Mouse (Mus musculus): ENCODE data around the gene Sox8. TPM values are rescaled to one million over a fixed set of nuclear protein-coding genes. Genes with fewer than 3 reads are reported as not detected.

Sox8 gene
- polyA plus RNA-seq (2014; fragmentation: Nextera tagmentation; extraction: Ambion mirVana) = 2.0 and 2.9 TPM in 2 replicates

- peak within 1 kb of the TSS; percentile 29; the same call in 1 of the 2 replicates for H3K27ac ChIP-seq (ENCODE audit: low read depth, low read length)
- WGBS (ENCODE audit: insufficient replicate concordance) = under 1% methylated on average over 60 of the region's 61 CpGs
- ATAC-seq (replicated peaks; ENCODE audit: insufficient number of reproducible peaks, low FRiP score, low TSS enrichment) = peak; percentile 79
- peak within 1 kb of the TSS; percentile 98 for H3K4me2 ChIP-seq
- peaks cover 26% of the 10 kb centered on the region for H3K4me1 ChIP-seq (ENCODE audit: control insufficient read depth, insufficient read depth, low read length)
- no peaks in the 10 kb centered on the region for H3K9me3 ChIP-seq (replicated peaks; ENCODE audit: control insufficient read depth, low read length)
- H3K36me3 ChIP-seq (ENCODE audit: control insufficient read depth, insufficient read depth, low read length) = no peaks in the 10 kb centered on the region
- H3K4me3 ChIP-seq (ENCODE audit: low read depth, low read length) = peak within 1 kb of the TSS; percentile 68
- H3K27me3 ChIP-seq (ENCODE audit: control insufficient read depth, insufficient read depth, low read length) = peaks cover 36% of the 10 kb centered on the region
- peak within 1 kb of the TSS; percentile 52 for H3K9ac ChIP-seq (ENCODE audit: low read depth, low read length)
Observed at GRCm38 (mm10) chr17:25570648-25571452, at the start of gene Sox8. Gene Sox8, minus strand, starts transcription at chr17:25570686.

GRCm38 (mm10) chr17:25618508-25619056, 48.1 kb upstream of the Sox8 start:
- H3K9ac ChIP-seq (ENCODE audit: low read depth, low read length) = no peak overlapping the region
- 0 out of 2 replicates have a peak, but pooled peaks have one; percentile 10 for ATAC-seq (replicated peaks; ENCODE audit: insufficient number of reproducible peaks, low FRiP score, low TSS enrichment)

GRCm38 (mm10) chr17:25614723-25615510, 44.4 kb upstream of the Sox8 start:
- peaks cover 17% of the 10 kb centered on the region for H3K4me1 ChIP-seq (ENCODE audit: control insufficient read depth, insufficient read depth, low read length)
- no peaks in the 10 kb centered on the region for H3K36me3 ChIP-seq (ENCODE audit: control insufficient read depth, insufficient read depth, low read length)
- no peaks in the 10 kb centered on the region for H3K9me3 ChIP-seq (replicated peaks; ENCODE audit: control insufficient read depth, low read length)
- WGBS (ENCODE audit: insufficient replicate concordance) = 86% methylated on average over 10 of the region's 10 CpGs
- H3K27ac ChIP-seq (ENCODE audit: low read depth, low read length) = no peak overlapping the region
- H3K9ac ChIP-seq (ENCODE audit: low read depth, low read length) = no peak overlapping the region
- no peak overlapping the region for H3K4me3 ChIP-seq (ENCODE audit: low read depth, low read length)
- ATAC-seq (replicated peaks; ENCODE audit: insufficient number of reproducible peaks, low FRiP score, low TSS enrichment) = no peak
- no peaks in the 10 kb centered on the region for H3K27me3 ChIP-seq (ENCODE audit: control insufficient read depth, insufficient read depth, low read length)
- H3K4me2 ChIP-seq = no peak overlapping the region

More at GRCm38 (mm10) chr17:25618508-25619056, 48.1 kb upstream of the Sox8 start:
- H3K4me2 ChIP-seq = no peak overlapping the region
- no peaks in the 10 kb centered on the region for H3K9me3 ChIP-seq (replicated peaks; ENCODE audit: control insufficient read depth, low read length)
- H3K36me3 ChIP-seq (ENCODE audit: control insufficient read depth, insufficient read depth, low read length) = peaks cover 3% of the 10 kb centered on the region; the same call in 1 of the 2 replicates
- H3K27ac ChIP-seq (ENCODE audit: low read depth, low read length) = no peak overlapping the region; the same call in 1 of the 2 replicates
- peaks cover 6% of the 10 kb centered on the region for H3K4me1 ChIP-seq (ENCODE audit: control insufficient read depth, insufficient read depth, low read length)
- 55% methylated on average over 16 of the region's 16 CpGs for WGBS (ENCODE audit: insufficient replicate concordance)
- H3K27me3 ChIP-seq (ENCODE audit: control insufficient read depth, insufficient read depth, low read length) = no peaks in the 10 kb centered on the region
- H3K4me3 ChIP-seq (ENCODE audit: low read depth, low read length) = no peak overlapping the region

GRCm38 (mm10) chr17:25613323-25613722, 42.8 kb upstream of the Sox8 start:
- WGBS (ENCODE audit: insufficient replicate concordance) = 95% methylated on average over 6 of the region's 6 CpGs
- H3K36me3 ChIP-seq (ENCODE audit: control insufficient read depth, insufficient read depth, low read length) = no peaks in the 10 kb centered on the region
- no peak overlapping the region for H3K9ac ChIP-seq (ENCODE audit: low read depth, low read length)
- H3K4me1 ChIP-seq (ENCODE audit: control insufficient read depth, insufficient read depth, low read length) = peaks cover 27% of the 10 kb centered on the region
- no peak overlapping the region for H3K4me2 ChIP-seq
- no peak overlapping the region for H3K4me3 ChIP-seq (ENCODE audit: low read depth, low read length)
- ATAC-seq (replicated peaks; ENCODE audit: insufficient number of reproducible peaks, low FRiP score, low TSS enrichment) = no peak
- no peak overlapping the region for H3K27ac ChIP-seq (ENCODE audit: low read depth, low read length)
- no peaks in the 10 kb centered on the region for H3K27me3 ChIP-seq (ENCODE audit: control insufficient read depth, insufficient read depth, low read length)
- H3K9me3 ChIP-seq (replicated peaks; ENCODE audit: control insufficient read depth, low read length) = no peaks in the 10 kb centered on the region

GRCm38 (mm10) chr17:25612537-25612936, 42.1 kb upstream of the Sox8 start:
- Histone ChIP-seq H3K4me1 (ENCODE audit: control insufficient read depth, insufficient read depth, low read length) (peaks cover 27% of the 10 kb centered on the region), H3K36me3 (ENCODE audit: control insufficient read depth, insufficient read depth, low read length) (no peaks in the 10 kb centered on the region), H3K27me3 (ENCODE audit: control insufficient read depth, insufficient read depth, low read length) (no peaks in the 10 kb centered on the region), H3K9ac (ENCODE audit: low read depth, low read length) (no peak overlapping the region), H3K4me3 (ENCODE audit: low read depth, low read length) (no peak overlapping the region), H3K9me3 (replicated peaks; ENCODE audit: control insufficient read depth, low read length) (no peaks in the 10 kb centered on the region), H3K4me2 (no peak overlapping the region), H3K27ac (ENCODE audit: low read depth, low read length) (no peak overlapping the region)
- 81% methylated on average over 9 of the region's 9 CpGs for WGBS (ENCODE audit: insufficient replicate concordance)
- no peak for ATAC-seq (replicated peaks; ENCODE audit: insufficient number of reproducible peaks, low FRiP score, low TSS enrichment)

GRCm38 (mm10) chr17:25610151-25610550, 39.7 kb upstream of the Sox8 start:
- Histone ChIP-seq H3K4me2 (peak overlapping the region; percentile 34), H3K27me3 (ENCODE audit: control insufficient read depth, insufficient read depth, low read length) (no peaks in the 10 kb centered on the region), H3K4me3 (ENCODE audit: low read depth, low read length) (no peak overlapping the region), H3K36me3 (ENCODE audit: control insufficient read depth, insufficient read depth, low read length) (no peaks in the 10 kb centered on the region), H3K4me1 (ENCODE audit: control insufficient read depth, insufficient read depth, low read length) (peaks cover 34% of the 10 kb centered on the region), H3K27ac (ENCODE audit: low read depth, low read length) (peak overlapping the region; percentile 62), H3K9me3 (replicated peaks; ENCODE audit: control insufficient read depth, low read length) (no peaks in the 10 kb centered on the region), H3K9ac (ENCODE audit: low read depth, low read length) (no peak overlapping the region)
- ATAC-seq (replicated peaks; ENCODE audit: insufficient number of reproducible peaks, low FRiP score, low TSS enrichment) = peak; percentile 31; the same call in 1 of the 2 replicates
- WGBS (ENCODE audit: insufficient replicate concordance) = 30% methylated on average over 9 of the region's 9 CpGs

GRCm38 (mm10) chr17:25609506-25609828, 39.0 kb upstream of the Sox8 start:
- no peaks in the 10 kb centered on the region for H3K9me3 ChIP-seq (replicated peaks; ENCODE audit: control insufficient read depth, low read length)
- no peak overlapping the region for H3K9ac ChIP-seq (ENCODE audit: low read depth, low read length)

GRCm38 (mm10) chr17:25608821-25609505, 38.5 kb upstream of the Sox8 start:
- Histone ChIP-seq H3K9ac (ENCODE audit: low read depth, low read length) (no peak overlapping the region), H3K9me3 (replicated peaks; ENCODE audit: control insufficient read depth, low read length) (no peaks in the 10 kb centered on the region), H3K27ac (ENCODE audit: low read depth, low read length) (peak overlapping the region; percentile 3; the same call in 1 of the 2 replicates), H3K4me2 (no peak overlapping the region), H3K36me3 (ENCODE audit: control insufficient read depth, insufficient read depth, low read length) (no peaks in the 10 kb centered on the region), H3K4me1 (ENCODE audit: control insufficient read depth, insufficient read depth, low read length) (peaks cover 38% of the 10 kb centered on the region), H3K27me3 (ENCODE audit: control insufficient read depth, insufficient read depth, low read length) (no peaks in the 10 kb centered on the region), H3K4me3 (ENCODE audit: low read depth, low read length) (no peak overlapping the region)
- ATAC-seq (replicated peaks; ENCODE audit: insufficient number of reproducible peaks, low FRiP score, low TSS enrichment) = no peak
- WGBS (ENCODE audit: insufficient replicate concordance) = 58% methylated on average over 10 of the region's 10 CpGs

More at GRCm38 (mm10) chr17:25609506-25609828, 39.0 kb upstream of the Sox8 start:
- Histone ChIP-seq H3K4me2 (no peak overlapping the region), H3K27me3 (ENCODE audit: control insufficient read depth, insufficient read depth, low read length) (no peaks in the 10 kb centered on the region), H3K4me3 (ENCODE audit: low read depth, low read length) (no peak overlapping the region), H3K4me1 (ENCODE audit: control insufficient read depth, insufficient read depth, low read length) (peaks cover 38% of the 10 kb centered on the region), H3K36me3 (ENCODE audit: control insufficient read depth, insufficient read depth, low read length) (no peaks in the 10 kb centered on the region), H3K27ac (ENCODE audit: low read depth, low read length) (no peak overlapping the region)
- 57% methylated on average over 3 of the region's 3 CpGs for WGBS (ENCODE audit: insufficient replicate concordance)
- ATAC-seq (replicated peaks; ENCODE audit: insufficient number of reproducible peaks, low FRiP score, low TSS enrichment) = no peak

Measured in heart, embryonic 11.5 days (tissue).